Mouse (Mus musculus): ENCODE results near the gene Cdhr1.

- no peak for TF ChIP-seq CTCF (IDR thresholded peaks at IDR 0.05; ENCODE audit: low read depth, low read length)
- no peak for TF ChIP-seq POLR2A (IDR thresholded peaks at IDR 0.05; ENCODE audit: borderline replicate concordance, low read depth, low read length)
Measured at GRCm38 (mm10) chr14:37136110-37136509, 38.0 kb upstream of the Cdhr1 start.
